Mouse (Mus musculus) heart, postnatal 0 days (tissue): ENCODE results near the gene Trim2.

Source experiments
- CTCF ChIP-seq: IDR thresholded peaks from 2 replicates; pipeline ENCODE4 v1.5.1; 2016; ENCODE audit warnings: antibody characterized with exemption, control low read depth, low read depth
- EP300 ChIP-seq: IDR thresholded peaks from 2 replicates; pipeline ENCODE4 v1.6.1; 2016; ENCODE audit warnings: antibody characterized with exemption, low read depth

- TF ChIP-seq CTCF, result no peak
- no peak for TF ChIP-seq EP300
Measured at GRCm38 (mm10) chr3:84173581-84174154, 133.0 kb downstream of the Trim2 start, which contains the start of gene Gm6525.
